Mouse (Mus musculus) spleen, embryonic (tissue): ENCODE measurements around the gene Tnfaip1.
"Not testable (repeated sequence)": the region's sequence is repeated elsewhere in the genome, so short reads cannot be mapped to it uniquely, and the experiment has no call there.

Source experiments
- CTCF ChIA-PET: fragments of 350-600 bp; sonication (Branson Sonifier 250); formaldehyde crosslinking; loops from one replicate; lab custom pipeline; 2022; lab: Charles Lee

Tnfaip1 gene

GRCm38 (mm10) chr11:78536080-78536689, at the start of gene Tnfaip1, which contains the start of gene Ift20:
Gene Tnfaip1, minus strand, starts transcription at chr11:78536332.
Gene Ift20, plus strand, starts transcription at chr11:78536361.
- CTCF ChIA-PET = interaction anchor here (0.7 to 1.0 kb wide), 2 partner anchors 16 to 40 kb away, joined by 3 to 6 read pairs; no protein-coding TSS in a partner anchor

GRCm38 (mm10) chr11:78582848-78583247, 46.7 kb upstream of the Tnfaip1 start:
- CTCF ChIA-PET = interaction anchor here (0.6 to 1.2 kb wide), 2 partner anchors 11 to 22 kb away, joined by 3 to 4 read pairs; no protein-coding TSS in a partner anchor

GRCm38 (mm10) chr11:78574975-78575374, 38.8 kb upstream of the Tnfaip1 start:
- CTCF ChIA-PET = interaction anchor here (0.6 to 0.7 kb wide), 2 partner anchors 9 to 161 kb away, joined by 3 read pairs; no protein-coding TSS in a partner anchor

GRCm38 (mm10) chr11:78574536-78574935, 38.4 kb upstream of the Tnfaip1 start:
- CTCF ChIA-PET = interaction anchor here (0.6 to 0.7 kb wide), 2 partner anchors 9 to 161 kb away, joined by 3 read pairs; no protein-coding TSS in a partner anchor

GRCm38 (mm10) chr11:78574031-78574430, 37.9 kb upstream of the Tnfaip1 start:
- CTCF ChIA-PET = not testable (repeated sequence)

GRCm38 (mm10) chr11:78571854-78572253, 35.7 kb upstream of the Tnfaip1 start:
- CTCF ChIA-PET = interaction anchor here (0.6 kb wide), 1 partner anchor 10 kb away, joined by 4 read pairs; no protein-coding TSS in a partner anchor

GRCm38 (mm10) chr11:78571441-78571840, 35.3 kb upstream of the Tnfaip1 start:
- CTCF ChIA-PET = no interaction called here

- CTCF ChIA-PET = no interaction called here
Measured at GRCm38 (mm10) chr11:78569806-78570205, 33.7 kb upstream of the Tnfaip1 start.

- CTCF ChIA-PET = no interaction called here
Measured at GRCm38 (mm10) chr11:78568827-78569226, 32.7 kb upstream of the Tnfaip1 start.

GRCm38 (mm10) chr11:78567614-78568013, 31.5 kb upstream of the Tnfaip1 start:
- CTCF ChIA-PET = interaction anchor here (0.7 kb wide), 1 partner anchor 8 kb away, joined by 3 read pairs; no protein-coding TSS in a partner anchor

- CTCF ChIA-PET = interaction anchor here (0.5 to 0.6 kb wide), 2 partner anchors 26 to 131 kb away, joined by 5 to 6 read pairs; no protein-coding TSS in a partner anchor
Measured at GRCm38 (mm10) chr11:78566775-78567174, 30.6 kb upstream of the Tnfaip1 start.

GRCm38 (mm10) chr11:78560447-78560846, 24.3 kb upstream of the Tnfaip1 start:
- CTCF ChIA-PET = interaction anchor here (0.6 to 1.0 kb wide), 3 partner anchors 23 to 442 kb away, joined by 3 to 7 read pairs (median 4); no protein-coding TSS in a partner anchor

- CTCF ChIA-PET = interaction anchor here (0.8 kb wide), 1 partner anchor 236 kb away, joined by 5 read pairs; no protein-coding TSS in a partner anchor
Measured at GRCm38 (mm10) chr11:78557241-78557640, 21.1 kb upstream of the Tnfaip1 start.

- CTCF ChIA-PET = no interaction called here
Measured at GRCm38 (mm10) chr11:78556070-78556469, 19.9 kb upstream of the Tnfaip1 start.

- CTCF ChIA-PET = no interaction called here
Measured at GRCm38 (mm10) chr11:78555623-78556022, 19.5 kb upstream of the Tnfaip1 start.

- CTCF ChIA-PET = no interaction called here
Measured at GRCm38 (mm10) chr11:78551059-78551398, 14.9 kb upstream of the Tnfaip1 start.

GRCm38 (mm10) chr11:78550168-78551058, 14.3 kb upstream of the Tnfaip1 start, which contains the start of gene Tmem97:
Gene Tmem97, minus strand, starts transcription at chr11:78550777.
- CTCF ChIA-PET = no interaction called here

GRCm38 (mm10) chr11:78549491-78549987, 13.4 kb upstream of the Tnfaip1 start:
- CTCF ChIA-PET = no interaction called here

- CTCF ChIA-PET = no interaction called here
Measured at GRCm38 (mm10) chr11:78547718-78548460, 11.8 kb upstream of the Tnfaip1 start.

- CTCF ChIA-PET = no interaction called here
Measured at GRCm38 (mm10) chr11:78545181-78545580, 9.0 kb upstream of the Tnfaip1 start.
